Mouse (Mus musculus) embryonic stem cell, embryonic (primary cell): Measurements from ENCODE around the gene Tmtc3.
"Not testable (repeated sequence)": the region's sequence is repeated elsewhere in the genome, so short reads cannot be mapped to it uniquely, and the experiment has no call there.

Experiments used
- CTCF ChIA-PET, 4 experiments: fragments of 300-600 bp in 2 of 4; fragments of 350-600 bp in 2 of 4; sonication (Branson Sonifier 250); formaldehyde crosslinking; loops; one replicate each; lab custom pipeline; 2022; ENCODE audit warnings: inconsistent platforms in 2 of 4; lab: Charles Lee
- POLR2A ChIA-PET, 4 experiments: fragments of 300-600 bp in 2 of 4; fragments of 350-600 bp in 2 of 4; sonication (Branson Sonifier 250); formaldehyde crosslinking; loops; one replicate each; lab custom pipeline; 2022; ENCODE audit warnings: antibody characterized with exemption in 4 of 4, inconsistent platforms in 1 of 4; lab: Charles Lee

The Tmtc3 gene

GRCm38 (mm10) chr10:100487097-100487978 is at the start of gene Tmtc3, which contains the start of gene Cep290:
Gene Tmtc3, minus strand, starts transcription at chr10:100487350.
Gene Cep290, plus strand, starts transcription at chr10:100487558.
- CTCF ChIA-PET: interaction anchor here in 2 of 4 experiments (0.6 kb wide), 2 partner anchors 34 to 514 kb away, joined by 4 to 6 read pairs; no protein-coding TSS in a partner anchor
- POLR2A ChIA-PET: interaction anchor here (0.6 to 2.3 kb wide), 19 partner anchors 9 to 1381 kb away, joined by 3 to 9 read pairs (median 4); partner anchors contain the start of gene Kitl (in 1 of the 4)

DNA sequence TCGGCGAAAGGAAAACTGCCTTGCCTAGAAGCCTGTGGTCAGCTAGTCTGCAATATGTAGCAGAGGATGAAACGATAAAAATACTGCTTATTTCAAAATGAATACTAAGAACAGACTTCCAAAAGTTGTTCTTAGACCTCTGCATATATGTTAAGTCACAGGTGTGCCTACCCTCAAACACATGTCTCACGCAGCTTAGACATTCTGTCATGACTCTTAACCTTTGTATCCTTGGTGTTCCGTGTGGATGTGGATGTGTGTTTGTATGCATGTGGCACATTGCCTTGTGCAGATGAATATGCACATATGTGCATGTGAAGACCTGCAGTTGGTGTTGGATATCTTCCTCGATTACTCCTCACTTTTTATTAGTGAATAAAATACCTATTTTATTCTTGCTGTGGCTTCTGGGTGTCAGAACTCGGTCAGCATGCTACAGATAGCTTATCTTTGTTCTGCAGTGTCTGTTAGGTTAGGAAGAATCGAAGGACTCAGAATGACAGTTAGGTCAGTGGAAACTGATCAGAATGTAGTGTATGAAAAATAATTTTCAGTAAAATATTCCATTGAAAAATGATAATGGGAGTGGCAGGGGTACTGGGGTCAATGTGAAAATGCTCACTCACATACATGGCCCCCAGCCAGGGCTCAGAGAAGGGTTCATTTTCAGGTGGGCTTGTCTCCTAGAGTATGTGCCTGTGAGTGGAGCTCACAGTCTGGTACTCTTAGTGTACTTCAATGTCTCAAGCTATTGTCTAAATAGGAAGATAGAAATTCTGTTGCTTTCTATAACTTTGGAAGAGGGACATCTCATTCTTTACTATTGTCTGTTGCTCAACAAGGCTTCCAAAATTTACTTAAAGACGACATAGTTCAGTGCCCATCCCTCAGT is 37.6 kb upstream of the Tmtc3 start:
- POLR2A ChIA-PET: interaction anchor here in 1 of 4 experiments (1.0 kb wide), 1 partner anchor 38 kb away, joined by 3 read pairs; the partner anchor contains the start of gene Tmtc3
- CTCF ChIA-PET: no interaction called here

GRCm38 (mm10) chr10:100522330-100522729 is 35.2 kb upstream of the Tmtc3 start:
- CTCF ChIA-PET: no interaction called here
- POLR2A ChIA-PET: no interaction called here

DNA sequence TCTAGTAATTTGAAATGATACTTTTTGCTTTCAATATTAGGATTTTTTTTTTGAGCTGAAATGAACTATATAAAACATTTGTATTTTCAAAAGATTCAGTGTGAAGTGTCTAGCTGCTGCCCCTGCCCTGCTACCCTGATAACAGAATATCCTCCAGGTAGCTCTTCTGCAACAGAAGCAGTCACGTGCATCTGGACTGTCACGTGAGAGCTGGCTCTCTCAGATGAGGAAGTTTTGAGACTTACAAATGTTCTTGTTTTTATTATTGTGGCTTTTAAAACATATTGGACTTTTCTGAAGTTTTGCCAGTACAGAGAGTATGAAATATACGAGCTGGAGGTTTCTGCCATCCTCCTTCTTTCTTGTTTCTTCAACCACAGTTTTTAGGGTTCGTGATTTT is 34.5 kb upstream of the Tmtc3 start:
- CTCF ChIA-PET: interaction anchor here in 1 of 4 experiments (0.6 kb wide), 1 partner anchor 35 kb away, joined by 4 read pairs; the partner anchor contains the start of gene Tmtc3
- POLR2A ChIA-PET: interaction anchor here in 1 of 4 experiments (1.2 kb wide), 1 partner anchor 12 kb away, joined by 3 read pairs; no protein-coding TSS in a partner anchor

- CTCF ChIA-PET: no interaction called here
- POLR2A ChIA-PET: interaction anchor here in 1 of 4 experiments (0.6 kb wide), 1 partner anchor 98 kb away, joined by 4 read pairs; no protein-coding TSS in a partner anchor
These were observed 21.0 kb upstream of the Tmtc3 start for GRCm38 (mm10) chr10:100508170-100508569.

DNA sequence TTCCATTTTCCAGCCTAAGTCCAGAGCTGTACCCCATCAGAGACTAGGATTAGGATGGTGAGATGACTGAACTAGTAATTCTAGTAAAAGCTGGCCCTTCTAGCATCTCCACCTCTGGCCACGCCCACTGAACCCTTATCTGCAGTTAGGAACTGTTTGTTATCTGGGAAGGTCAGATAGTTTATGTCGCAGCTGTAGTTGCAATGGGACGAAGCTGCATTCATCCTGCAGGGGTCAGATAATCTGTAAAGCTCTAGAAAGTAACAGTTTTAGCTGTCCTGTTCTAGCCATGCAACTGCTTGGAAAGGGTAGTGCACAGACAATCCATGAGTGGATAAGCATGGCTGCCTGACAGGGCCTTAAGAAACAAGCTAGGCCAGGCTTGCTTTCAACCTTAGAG is 11.2 kb upstream of the Tmtc3 start:
- POLR2A ChIA-PET: interaction anchor here in 2 of 4 experiments (1.1 to 1.7 kb wide), 4 partner anchors 11 to 17 kb away, joined by 3 to 7 read pairs (median 6); partner anchors contain the start of genes Cep290 (in 2 of the 2) and Tmtc3 (in 2 of the 2)
- CTCF ChIA-PET: interaction anchor here in 2 of 4 experiments (1.1 to 1.2 kb wide), 2 partner anchors 15 to 23 kb away, joined by 3 read pairs; no protein-coding TSS in a partner anchor

GRCm38 (mm10) chr10:100491916-100492315 is 4.8 kb upstream of the Tmtc3 start:
- ChIA-PET POLR2A (no interaction called here), CTCF (interaction anchor here in 1 of 4 experiments (0.6 kb wide), 1 partner anchor 18 kb away, joined by 3 read pairs; no protein-coding TSS in a partner anchor)

GRCm38 (mm10) chr10:100486701-100487096 is 451 bp downstream of the Tmtc3 start:
- ChIA-PET POLR2A (interaction anchor here (0.6 to 2.3 kb wide), 18 partner anchors 9 to 1382 kb away, joined by 3 to 9 read pairs (median 4); partner anchors contain the start of gene Kitl (in 1 of the 4)), CTCF (interaction anchor here in 1 of 4 experiments (0.6 kb wide), 1 partner anchor 35 kb away, joined by 4 read pairs; no protein-coding TSS in a partner anchor)

GRCm38 (mm10) chr10:100479538-100479937 is 7.6 kb downstream of the Tmtc3 start:
- POLR2A ChIA-PET: interaction anchor here in 1 of 4 experiments (1.1 kb wide), 1 partner anchor 11 kb away, joined by 3 read pairs; no protein-coding TSS in a partner anchor
- CTCF ChIA-PET: no interaction called here

DNA sequence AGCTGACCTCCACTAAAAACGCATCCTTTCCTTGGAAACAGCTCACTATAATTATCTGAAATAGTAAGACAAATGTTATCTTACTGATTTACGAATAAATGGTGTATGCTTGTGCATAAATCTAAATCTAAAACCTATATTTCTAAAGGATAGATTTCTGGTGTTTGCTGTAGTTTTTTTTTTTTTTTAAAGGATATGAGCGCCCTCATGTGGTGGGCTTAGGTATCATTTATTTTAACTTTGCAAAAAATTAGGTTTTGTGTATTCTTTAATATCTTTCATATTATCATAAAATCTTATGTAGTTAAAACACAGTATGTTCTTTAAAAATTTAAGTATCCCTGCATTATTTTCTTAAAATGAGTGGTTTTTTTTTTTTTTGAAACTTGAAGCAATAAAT is 12.1 kb downstream of the Tmtc3 start:
- CTCF ChIA-PET: interaction anchor here (0.6 to 1.2 kb wide), 5 partner anchors 9 to 1441 kb away, joined by 3 to 14 read pairs (median 4); no protein-coding TSS in a partner anchor
- POLR2A ChIA-PET: interaction anchor here in 2 of 4 experiments (0.7 to 1.7 kb wide), 3 partner anchors 12 to 26 kb away, joined by 3 to 9 read pairs (median 6); partner anchors contain the start of genes Cep290 (in 2 of the 2) and Tmtc3 (in 2 of the 2)

DNA sequence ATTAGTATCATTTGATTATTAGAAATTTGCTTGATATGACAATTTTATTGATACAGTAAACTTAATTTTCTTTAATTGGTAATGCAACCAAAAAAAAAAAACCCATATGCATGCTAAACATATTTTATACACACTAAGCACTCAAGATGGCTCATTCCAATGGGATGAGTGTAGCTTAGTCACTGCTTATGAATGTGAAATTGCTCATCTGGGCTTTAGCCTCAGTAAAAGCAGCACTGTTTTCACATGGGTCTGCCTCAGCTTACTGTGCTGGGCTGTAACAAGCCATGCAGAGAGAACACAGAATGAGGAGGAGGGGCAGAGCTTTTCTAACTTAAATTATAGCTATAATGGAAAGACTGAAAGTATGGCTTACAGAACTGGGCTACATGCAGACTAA is 26.6 kb downstream of the Tmtc3 start:
- ChIA-PET CTCF (no interaction called here), POLR2A (no interaction called here)

- POLR2A ChIA-PET: no interaction called here
- CTCF ChIA-PET: no interaction called here
These were observed 37.8 kb downstream of the Tmtc3 start for GRCm38 (mm10) chr10:100449394-100449793.

GRCm38 (mm10) chr10:100427592-100427991 is 59.6 kb downstream of the Tmtc3 start:
- ChIA-PET POLR2A (no interaction called here), CTCF (no interaction called here)

DNA sequence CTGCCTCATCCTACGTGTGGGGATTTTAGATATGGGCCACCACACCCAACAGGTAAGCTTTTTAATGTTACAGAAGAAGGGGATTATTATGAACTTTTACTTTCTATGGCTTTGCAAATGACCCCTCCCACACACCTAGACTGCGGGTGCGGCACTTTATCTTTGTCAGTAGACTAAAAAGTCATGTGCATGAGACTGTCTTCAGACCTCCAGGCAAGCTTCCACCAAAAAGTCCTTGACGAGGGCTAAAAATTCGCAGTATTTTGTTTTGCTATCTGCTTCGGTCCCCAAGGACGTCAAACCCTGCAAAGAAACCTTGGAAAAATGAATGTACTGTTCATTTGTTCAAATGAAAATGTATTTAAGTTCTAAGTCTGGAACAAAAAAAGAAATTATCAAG is 71.6 kb downstream of the Tmtc3 start:
- ChIA-PET POLR2A (no interaction called here), CTCF (no interaction called here)

GRCm38 (mm10) chr10:100402301-100402700 is 84.8 kb downstream of the Tmtc3 start:
- POLR2A ChIA-PET, CTCF ChIA-PET: not testable (repeated sequence)
